Mouse (Mus musculus): ENCODE measurements around the gene Csdc2.

DNA sequence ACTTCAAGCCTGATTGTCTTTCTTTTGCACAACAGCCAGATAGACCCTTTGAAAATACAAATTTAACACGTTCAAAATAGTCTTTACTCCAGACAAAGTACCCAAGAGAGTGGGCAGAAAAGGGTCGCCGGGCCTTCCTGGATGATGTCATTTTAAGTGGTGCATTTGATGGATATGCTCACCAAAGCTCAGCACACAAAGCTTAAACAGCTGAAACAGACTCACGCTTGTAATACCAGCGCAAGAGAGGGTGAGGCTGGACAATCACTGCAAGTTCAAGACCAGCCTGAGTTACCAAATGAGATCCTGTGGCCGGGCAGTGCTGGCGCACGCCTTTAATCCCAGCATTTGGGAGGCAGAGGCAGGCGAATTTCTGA is 10.1 kb upstream of the Csdc2 start:
- no peak for TF ChIP-seq CTCF (conservative IDR thresholded peaks at IDR 0.05; ENCODE audit: insufficient read depth, insufficient read length, low read depth, low read length)
- TF ChIP-seq POLR2A (IDR thresholded peaks at IDR 0.05; ENCODE audit: low read depth, low read length): no peak
